Mouse (Mus musculus) heart, adult 2 months (tissue): Measurements from ENCODE around the gene Mettl8.

ENCODE experiments used
- CTCF ChIP-seq: fragments of 200-600 bp; IDR thresholded peaks from 2 replicates; pipeline ENCODE4 v1.8.1; 2022; ENCODE audit warnings: antibody characterized with exemption, mild to moderate bottlenecking, moderate library complexity
- POLR2A ChIP-seq: fragments of 200-500 bp; IDR thresholded peaks from 2 replicates; pipeline ENCODE4 v1.6.1; 2011; ENCODE audit warnings: mild to moderate bottlenecking, low read depth, low read length, control low read depth; ENCODE audit not compliant: insufficient read depth

DNA sequence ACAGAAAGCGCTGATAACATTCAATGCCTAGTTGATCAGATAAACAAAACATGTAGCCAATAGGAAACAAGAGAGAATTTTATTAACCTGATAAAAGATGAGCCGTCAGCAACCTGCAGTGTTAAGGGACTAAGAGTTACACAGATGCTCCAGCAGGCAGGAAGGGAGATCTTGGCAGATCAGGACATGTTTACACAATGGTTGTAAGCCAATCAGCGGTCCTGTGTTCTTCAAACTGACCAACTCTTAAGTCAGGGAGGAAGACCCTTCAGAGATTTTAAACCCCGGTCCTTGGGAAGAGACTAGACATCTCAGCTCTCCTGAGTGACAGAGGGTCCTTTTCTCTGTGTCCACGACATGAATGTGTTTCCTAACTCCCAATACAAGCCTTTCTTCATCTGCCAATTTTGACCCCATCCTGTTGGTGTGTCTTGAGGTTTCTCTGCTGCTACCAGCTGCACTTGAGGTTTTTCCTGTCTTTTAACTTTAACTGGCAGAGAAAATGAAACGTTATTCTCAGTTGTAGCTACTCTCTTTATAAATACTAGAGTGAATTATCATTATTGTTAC, 8.5 kb downstream of the Mettl8 start:
- TF ChIP-seq CTCF (no peak), POLR2A (no peak)
